Mouse (Mus musculus): ENCODE measurements around the gene Mgme1. TPM values are rescaled to one million over a fixed set of nuclear protein-coding genes. Genes with fewer than 3 reads are reported as not detected.
A peak's percentile ranks its signal among the peaks of the same experiment; 100 is the strongest.

The Mgme1 gene
- polyA plus RNA-seq, 2 experiments: 11.4 to 17.2 TPM

DNA sequence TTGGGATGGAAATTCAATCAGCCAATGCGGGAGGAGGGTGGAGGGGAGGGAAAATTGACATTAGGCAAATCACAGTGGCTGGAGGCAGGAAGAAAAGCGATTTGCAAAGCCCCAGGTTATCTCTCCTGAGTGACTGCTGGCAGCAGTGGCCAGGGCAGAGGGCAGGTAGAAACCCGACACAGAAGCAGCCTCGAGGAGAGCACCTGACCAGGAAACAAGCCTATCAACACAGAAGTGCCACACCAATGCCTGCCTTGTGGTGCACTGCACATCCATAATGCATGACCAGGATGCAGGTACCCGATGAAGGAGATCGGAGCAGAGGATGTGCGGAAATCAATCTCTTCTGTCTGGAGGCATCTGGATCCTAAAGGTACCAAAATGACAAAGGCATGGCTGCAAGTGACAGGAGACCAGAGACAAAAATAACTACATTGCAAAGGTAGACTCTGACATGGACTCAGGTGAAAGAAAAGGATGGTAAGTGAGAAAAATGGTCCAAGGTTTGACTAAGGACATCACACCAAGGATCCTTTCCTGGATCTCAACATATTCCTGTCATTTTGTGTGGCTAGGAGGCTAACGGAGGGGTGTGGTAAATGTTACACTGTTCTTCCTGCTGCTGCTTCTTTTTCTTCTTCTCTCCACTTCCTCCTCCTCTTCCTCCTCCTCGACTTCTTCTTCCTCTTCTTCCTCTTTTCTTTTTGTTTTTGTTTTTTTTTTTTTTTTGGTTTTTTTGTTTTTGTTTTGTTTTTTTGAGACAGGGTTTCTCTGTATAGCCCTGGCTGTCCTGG lies 33.5 kb upstream of the Mgme1 start:
- no peak overlapping the region for H3K4me3 ChIP-seq (replicated peaks; ENCODE audit: low read length)
- H3K4me2 ChIP-seq (replicated peaks; ENCODE audit: low read depth, low read length, severe bottlenecking): no peak overlapping the region
- peaks cover 27% of the 10 kb centered on the region for H3K4me1 ChIP-seq (ENCODE audit: control insufficient read depth, insufficient read depth, low read length)
- no peaks in the 10 kb centered on the region for H3K36me3 ChIP-seq (ENCODE audit: control insufficient read depth, insufficient read depth, low read length)
- no peaks in the 10 kb centered on the region for H3K9me3 ChIP-seq (ENCODE audit: control insufficient read depth, low read length)
- DNase-seq (ENCODE audit: low spot score): no peak
- no peak for TF ChIP-seq POLR2A (IDR thresholded peaks at IDR 0.05; ENCODE audit: borderline replicate concordance, extremely low read depth, insufficient read depth, insufficient read length)
- H3K27ac ChIP-seq (replicated peaks; ENCODE audit: low read depth, low read length): no peak overlapping the region
- no peak overlapping the region for H3K9ac ChIP-seq (ENCODE audit: low read depth, low read length, severe bottlenecking)
- no peak for ATAC-seq (ENCODE audit: low FRiP score, low read depth)
- 58% methylated on average over 9 of the region's 9 CpGs for WGBS
- H3K27me3 ChIP-seq (ENCODE audit: control insufficient read depth, insufficient read depth, low read length): no peaks in the 10 kb centered on the region

DNA sequence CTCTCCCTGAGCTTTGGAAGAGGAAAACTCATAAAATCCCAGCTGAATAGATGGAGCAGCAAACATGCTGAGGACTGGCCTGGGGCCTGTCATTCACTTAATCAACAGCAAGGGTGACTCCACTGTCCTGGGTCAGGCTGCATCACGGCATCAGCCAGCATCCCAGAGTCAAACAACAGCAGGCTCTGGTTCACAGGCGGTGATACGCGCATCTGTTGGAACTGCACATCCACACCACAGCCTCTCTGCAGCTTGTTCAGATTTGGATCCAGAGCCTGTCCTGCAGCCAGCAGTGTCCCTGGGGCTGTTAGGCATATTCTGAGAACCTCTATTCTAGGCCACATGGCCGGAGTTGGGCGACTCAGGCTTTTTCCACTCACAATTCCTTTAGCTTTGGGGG lies 32.1 kb upstream of the Mgme1 start:
- ATAC-seq (ENCODE audit: low FRiP score, low read depth) (peak; percentile 14), DNase-seq (ENCODE audit: low spot score) (peak; percentile 52)
- H3K27ac ChIP-seq (replicated peaks; ENCODE audit: low read depth, low read length): 0 out of 2 replicates have a peak overlapping the region, but pooled peaks have one; percentile 19
- no peaks in the 10 kb centered on the region for H3K27me3 ChIP-seq (ENCODE audit: control insufficient read depth, insufficient read depth, low read length)
- no peak overlapping the region for H3K9ac ChIP-seq (ENCODE audit: low read depth, low read length, severe bottlenecking)
- H3K36me3 ChIP-seq (ENCODE audit: control insufficient read depth, insufficient read depth, low read length): no peaks in the 10 kb centered on the region
- TF ChIP-seq POLR2A (IDR thresholded peaks at IDR 0.05; ENCODE audit: borderline replicate concordance, extremely low read depth, insufficient read depth, insufficient read length): no peak
- H3K4me3 ChIP-seq (replicated peaks; ENCODE audit: low read length): no peak overlapping the region
- H3K9me3 ChIP-seq (ENCODE audit: control insufficient read depth, low read length): no peaks in the 10 kb centered on the region
- 62% methylated on average over 6 of the region's 6 CpGs for WGBS
- H3K4me2 ChIP-seq (replicated peaks; ENCODE audit: low read depth, low read length, severe bottlenecking): no peak overlapping the region
- peaks cover 27% of the 10 kb centered on the region for H3K4me1 ChIP-seq (ENCODE audit: control insufficient read depth, insufficient read depth, low read length)

DNA sequence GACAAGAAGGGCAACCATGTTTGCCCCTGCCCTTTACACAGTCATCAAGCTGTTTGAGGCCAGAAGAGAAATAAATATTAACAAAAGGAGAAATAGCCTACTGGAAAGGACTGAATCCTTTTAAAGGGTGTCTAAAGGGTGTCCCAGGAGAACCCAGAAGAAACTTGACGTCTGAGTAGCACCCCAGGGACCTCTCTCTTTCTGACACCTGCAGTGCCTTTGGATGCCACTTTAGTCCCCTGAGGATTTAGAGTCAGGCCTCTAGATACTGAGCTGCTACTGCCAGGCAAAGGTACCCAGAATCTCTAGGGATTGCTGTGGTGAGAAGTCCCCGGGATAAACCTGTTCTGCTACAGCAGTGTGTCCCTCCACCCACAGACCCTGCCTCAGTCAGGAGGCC lies 31.1 kb upstream of the Mgme1 start:
- Histone ChIP-seq H3K4me1 (ENCODE audit: control insufficient read depth, insufficient read depth, low read length) (peaks cover 27% of the 10 kb centered on the region), H3K4me2 (replicated peaks; ENCODE audit: low read depth, low read length, severe bottlenecking) (no peak overlapping the region), H3K9me3 (ENCODE audit: control insufficient read depth, low read length) (no peaks in the 10 kb centered on the region), H3K4me3 (replicated peaks; ENCODE audit: low read length) (no peak overlapping the region), H3K27me3 (ENCODE audit: control insufficient read depth, insufficient read depth, low read length) (no peaks in the 10 kb centered on the region), H3K9ac (ENCODE audit: low read depth, low read length, severe bottlenecking) (no peak overlapping the region), H3K27ac (replicated peaks; ENCODE audit: low read depth, low read length) (no peak overlapping the region), H3K36me3 (ENCODE audit: control insufficient read depth, insufficient read depth, low read length) (no peaks in the 10 kb centered on the region)
- 58% methylated on average over 2 of the region's 2 CpGs for WGBS
- DNase-seq (ENCODE audit: low spot score): no peak
- TF ChIP-seq POLR2A (IDR thresholded peaks at IDR 0.05; ENCODE audit: borderline replicate concordance, extremely low read depth, insufficient read depth, insufficient read length): no peak
- ATAC-seq (ENCODE audit: low FRiP score, low read depth): no peak

DNA sequence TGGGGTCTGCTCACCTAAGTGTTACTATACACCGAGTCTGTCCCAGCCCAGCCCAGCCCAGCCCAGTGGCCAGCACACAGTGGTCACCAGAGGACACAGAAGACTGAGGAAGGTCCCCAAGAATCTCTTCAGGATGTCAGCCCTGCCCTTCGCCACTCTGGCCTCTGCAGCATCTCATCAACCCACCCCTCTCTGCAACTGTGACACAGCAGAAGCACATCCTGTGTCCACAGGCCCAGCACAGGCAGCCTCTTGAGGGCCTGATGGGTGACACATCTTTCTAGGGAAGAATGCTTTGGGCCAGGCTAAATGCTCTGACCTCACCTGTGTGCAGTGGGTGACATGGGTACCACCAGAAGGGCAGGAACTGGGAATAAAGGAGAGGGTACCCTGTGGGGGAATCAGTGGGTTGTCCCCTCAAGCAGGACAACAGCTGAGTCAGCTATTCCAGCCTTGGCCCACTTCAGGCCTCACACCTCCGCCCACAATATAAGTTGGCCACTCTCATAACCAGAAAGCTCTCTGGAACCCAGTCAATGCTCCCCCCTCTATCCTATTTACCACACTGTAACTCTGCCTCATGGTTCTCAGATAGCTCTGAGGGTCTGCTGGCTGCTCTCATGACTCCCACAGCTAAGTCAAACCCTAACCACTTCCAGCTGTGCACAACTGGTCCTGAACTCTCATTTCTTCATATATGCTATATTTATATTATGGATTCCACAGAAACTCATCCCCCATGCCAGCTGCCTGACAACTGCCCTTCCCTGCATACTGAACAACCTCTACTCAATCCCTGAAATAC lies 30.2 kb upstream of the Mgme1 start:
- Histone ChIP-seq H3K27ac (replicated peaks; ENCODE audit: low read depth, low read length) (0 out of 2 replicates have a peak overlapping the region, but pooled peaks have one; percentile 43), H3K4me1 (ENCODE audit: control insufficient read depth, insufficient read depth, low read length) (peaks cover 31% of the 10 kb centered on the region), H3K9me3 (ENCODE audit: control insufficient read depth, low read length) (no peaks in the 10 kb centered on the region), H3K27me3 (ENCODE audit: control insufficient read depth, insufficient read depth, low read length) (no peaks in the 10 kb centered on the region), H3K4me3 (replicated peaks; ENCODE audit: low read length) (no peak overlapping the region), H3K36me3 (ENCODE audit: control insufficient read depth, insufficient read depth, low read length) (no peaks in the 10 kb centered on the region), H3K9ac (ENCODE audit: low read depth, low read length, severe bottlenecking) (no peak overlapping the region), H3K4me2 (replicated peaks; ENCODE audit: low read depth, low read length, severe bottlenecking) (no peak overlapping the region)
- ATAC-seq (ENCODE audit: low FRiP score, low read depth) (peak; percentile 78), DNase-seq (ENCODE audit: low spot score) (peak; percentile 77)
- no peak for TF ChIP-seq POLR2A (IDR thresholded peaks at IDR 0.05; ENCODE audit: borderline replicate concordance, extremely low read depth, insufficient read depth, insufficient read length)
- WGBS: 58% methylated on average over 3 of the region's 3 CpGs

DNA sequence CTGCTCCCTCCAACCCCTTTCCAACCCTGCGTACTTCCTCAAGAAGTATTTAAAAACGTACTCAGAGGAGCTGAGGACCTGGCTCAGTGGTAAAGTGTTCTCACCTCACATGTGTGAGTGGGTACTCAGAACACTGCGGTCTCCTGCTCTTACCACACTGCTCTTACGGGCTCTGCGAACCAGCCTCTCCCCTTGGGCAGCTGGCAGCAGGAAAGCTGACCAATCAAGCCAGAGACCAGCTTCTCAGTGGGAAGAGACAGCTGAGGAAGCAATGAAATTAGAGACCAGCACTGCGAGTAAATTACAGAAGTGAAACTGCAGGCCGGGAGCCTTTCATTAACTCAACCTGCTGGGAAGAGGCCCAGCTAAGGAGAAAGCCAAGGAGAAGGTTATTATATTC lies 25.0 kb upstream of the Mgme1 start:
- peak overlapping the region; percentile 63; the same call in 1 of the 2 replicates for H3K27ac ChIP-seq (replicated peaks; ENCODE audit: low read depth, low read length)
- peaks cover 22% of the 10 kb centered on the region for H3K4me1 ChIP-seq (ENCODE audit: control insufficient read depth, insufficient read depth, low read length)
- WGBS: 23% methylated on average over 7 of the region's 7 CpGs
- no peaks in the 10 kb centered on the region for H3K27me3 ChIP-seq (ENCODE audit: control insufficient read depth, insufficient read depth, low read length)
- no peak overlapping the region for H3K9ac ChIP-seq (ENCODE audit: low read depth, low read length, severe bottlenecking)
- H3K36me3 ChIP-seq (ENCODE audit: control insufficient read depth, insufficient read depth, low read length): peaks cover 15% of the 10 kb centered on the region
- DNase-seq (ENCODE audit: low spot score): peak; percentile 25
- no peak overlapping the region for H3K4me3 ChIP-seq (replicated peaks; ENCODE audit: low read length)
- H3K9me3 ChIP-seq (ENCODE audit: control insufficient read depth, low read length): no peaks in the 10 kb centered on the region
- no peak for TF ChIP-seq POLR2A (IDR thresholded peaks at IDR 0.05; ENCODE audit: borderline replicate concordance, extremely low read depth, insufficient read depth, insufficient read length)
- H3K4me2 ChIP-seq (replicated peaks; ENCODE audit: low read depth, low read length, severe bottlenecking): no peak overlapping the region
- peak; percentile 27; the same call in 1 of the 2 replicates for ATAC-seq (ENCODE audit: low FRiP score, low read depth)
